Mouse (Mus musculus): Measurements from ENCODE around the gene Smox. TPM values are rescaled to one million over a fixed set of nuclear protein-coding genes. Genes with fewer than 3 reads are reported as not detected.

Gene Smox
- total RNA-seq, 2 experiments from 2014 or later = 24.6 to 40.4 TPM

DNA sequence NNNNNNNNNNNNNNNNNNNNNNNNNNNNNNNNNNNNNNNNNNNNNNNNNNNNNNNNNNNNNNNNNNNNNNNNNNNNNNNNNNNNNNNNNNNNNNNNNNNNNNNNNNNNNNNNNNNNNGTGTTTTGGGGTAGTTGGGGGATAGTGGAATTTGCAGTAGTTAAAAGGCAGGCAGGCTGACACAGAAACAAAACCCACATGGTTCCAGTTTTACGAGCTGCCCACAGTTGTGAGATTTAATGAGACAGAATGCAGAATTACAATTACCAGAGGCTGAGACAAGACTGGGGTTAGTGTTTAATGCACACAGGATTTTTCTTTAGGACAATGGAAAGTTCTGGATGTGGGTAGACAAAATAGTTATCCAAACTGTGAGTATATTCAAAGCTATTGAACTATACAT is 9.6 kb upstream of the Smox start:
- no peak for DNase-seq
- intact Hi-C loops (cut with DNase I; ENCODE audit: low total_unique reads) = no loop called here

DNA sequence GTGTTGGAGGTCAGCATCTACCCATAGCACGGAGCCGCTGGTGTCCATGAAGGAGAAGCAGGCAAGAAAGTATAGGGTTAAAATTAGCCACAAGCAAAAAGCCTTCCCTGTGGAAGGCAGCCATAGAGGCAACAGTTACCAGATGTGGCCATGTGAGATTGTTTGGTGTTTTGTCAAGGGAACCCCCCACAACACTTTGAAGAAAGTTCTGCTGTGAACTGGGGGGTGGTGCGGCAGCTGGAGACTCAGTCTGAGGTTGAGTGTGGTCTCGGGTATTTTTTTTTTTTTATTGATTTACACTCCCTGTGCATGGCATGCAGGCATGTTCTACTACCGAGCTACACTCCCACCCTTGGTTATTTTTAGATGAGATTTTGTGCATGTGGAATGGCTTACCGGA is 8.8 kb upstream of the Smox start:
- no peak for DNase-seq

GRCm38 (mm10) chr2:131483562-131483961 is 7.7 kb upstream of the Smox start:
- intact Hi-C loops (cut with DNase I; ENCODE audit: low total_unique reads) = no loop called here
- DNase-seq = no peak

More for the DNA sequence above, 8.8 kb upstream of the Smox start:
- intact Hi-C loops (cut with DNase I; ENCODE audit: low total_unique reads) = no loop called here

DNA sequence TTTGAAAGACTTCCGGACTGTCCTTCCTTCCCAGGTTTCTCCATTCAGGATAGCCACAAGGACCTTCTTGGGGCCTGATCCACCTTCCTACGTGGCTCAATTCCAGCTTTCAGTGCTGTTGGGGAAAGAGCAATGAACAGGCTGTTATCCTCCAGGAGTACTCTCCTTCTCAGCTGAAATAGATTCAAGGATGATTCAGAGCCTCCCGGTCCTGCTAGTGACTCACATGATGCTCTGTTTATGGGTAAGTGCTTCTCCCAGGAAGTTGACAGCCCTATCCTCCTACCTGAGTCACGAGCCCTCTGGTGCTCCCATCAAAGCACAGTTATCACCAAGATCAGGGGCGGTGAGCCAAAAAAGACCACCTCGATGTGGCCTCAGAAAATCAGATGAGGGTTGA is 7.1 kb upstream of the Smox start:
- no peak for DNase-seq
- intact Hi-C loops (cut with DNase I; ENCODE audit: low total_unique reads) = no loop called here

DNA sequence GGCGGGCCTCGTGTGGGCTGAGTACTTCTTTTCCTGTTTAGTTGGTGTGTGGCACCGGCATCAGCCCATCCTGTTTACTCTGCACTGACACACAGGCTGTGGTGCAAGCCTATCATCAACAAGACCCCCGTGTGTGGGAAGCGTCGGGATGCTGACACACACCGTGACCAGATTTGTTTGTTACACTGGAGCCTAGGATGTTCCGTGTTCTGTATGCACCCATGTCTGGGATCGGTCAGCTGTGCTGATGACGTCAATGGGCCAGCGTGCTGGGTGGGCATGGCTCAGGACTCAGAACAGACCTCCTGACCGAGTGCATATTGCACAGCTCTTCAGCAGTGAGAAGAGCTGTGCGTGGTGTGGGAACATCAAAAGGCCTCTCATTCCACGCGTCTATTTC is 6.2 kb upstream of the Smox start:
- no peak for DNase-seq
- intact Hi-C loops (cut with DNase I; ENCODE audit: low total_unique reads) = no loop called here

GRCm38 (mm10) chr2:131486046-131486445 is 5.2 kb upstream of the Smox start:
- intact Hi-C loops (cut with DNase I; ENCODE audit: low total_unique reads) = no loop called here
- no peak for DNase-seq

- intact Hi-C loops (cut with DNase I; ENCODE audit: low total_unique reads) = no loop called here
- DNase-seq = no peak
These were observed 4.0 kb upstream of the Smox start for GRCm38 (mm10) chr2:131487337-131487736.

GRCm38 (mm10) chr2:131488261-131488660 is 3.0 kb upstream of the Smox start:
- intact Hi-C loops (cut with DNase I; ENCODE audit: low total_unique reads) = no loop called here
- no peak for DNase-seq

DNA sequence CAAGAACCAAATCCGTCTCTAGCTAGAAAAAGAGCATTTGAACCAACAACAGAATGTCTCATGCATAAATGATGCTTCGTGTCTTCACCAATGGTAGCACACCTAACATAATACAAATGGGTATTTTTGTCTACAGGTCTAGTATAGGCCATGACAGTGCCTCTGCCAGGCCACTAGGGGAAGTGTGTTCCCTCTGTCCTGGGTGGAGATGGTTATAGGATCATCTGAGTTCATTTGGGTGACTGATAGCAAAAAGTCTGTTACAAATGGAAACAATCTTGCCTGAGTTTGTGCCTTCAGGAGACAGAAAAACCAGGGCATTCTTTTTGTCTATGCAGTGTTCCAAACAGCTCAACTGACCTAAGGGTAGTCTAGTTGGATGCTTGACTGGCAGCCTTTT is 2.4 kb upstream of the Smox start:
- no peak for DNase-seq

GRCm38 (mm10) chr2:131489591-131489990 is 1.7 kb upstream of the Smox start:
- intact Hi-C loops (cut with DNase I; ENCODE audit: low total_unique reads) = no loop called here
- DNase-seq = no peak

More for the DNA sequence above, 2.4 kb upstream of the Smox start:
- intact Hi-C loops (cut with DNase I; ENCODE audit: low total_unique reads) = no loop called here

GRCm38 (mm10) chr2:131491707-131492595 is 655 bp downstream of the Smox start:
- peak; percentile 87 for DNase-seq
- intact Hi-C loops (cut with DNase I; ENCODE audit: low total_unique reads) = no loop called here

DNA sequence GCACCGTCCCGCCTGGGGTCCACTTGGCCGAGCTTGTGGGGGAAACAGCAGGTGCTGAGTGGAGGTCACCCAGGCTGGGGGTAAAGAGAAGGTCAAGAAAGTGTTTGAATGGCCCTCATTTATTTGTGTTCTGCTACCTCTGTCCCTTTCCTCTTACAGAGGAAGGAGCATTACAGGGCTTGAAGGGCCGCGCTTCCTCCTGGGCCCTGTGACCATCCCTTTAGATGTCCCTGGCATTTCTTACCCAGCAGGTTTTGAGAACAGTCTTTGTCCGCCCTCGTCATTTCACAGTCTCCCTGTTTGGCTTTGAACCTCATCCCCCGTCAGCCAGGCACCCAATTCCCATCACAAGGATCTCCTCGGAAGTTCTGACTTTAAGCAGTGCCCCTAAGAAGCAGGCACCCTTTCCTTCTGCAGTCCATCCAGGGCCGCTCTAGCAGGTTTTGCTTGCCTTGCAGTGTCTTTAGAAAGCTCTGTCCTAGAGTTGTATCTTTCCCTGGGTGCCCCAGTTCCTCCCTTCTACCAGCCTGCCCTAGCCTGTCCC is 1.4 kb downstream of the Smox start:
- no peak for DNase-seq
- intact Hi-C loops (cut with DNase I; ENCODE audit: low total_unique reads) = no loop called here

DNA sequence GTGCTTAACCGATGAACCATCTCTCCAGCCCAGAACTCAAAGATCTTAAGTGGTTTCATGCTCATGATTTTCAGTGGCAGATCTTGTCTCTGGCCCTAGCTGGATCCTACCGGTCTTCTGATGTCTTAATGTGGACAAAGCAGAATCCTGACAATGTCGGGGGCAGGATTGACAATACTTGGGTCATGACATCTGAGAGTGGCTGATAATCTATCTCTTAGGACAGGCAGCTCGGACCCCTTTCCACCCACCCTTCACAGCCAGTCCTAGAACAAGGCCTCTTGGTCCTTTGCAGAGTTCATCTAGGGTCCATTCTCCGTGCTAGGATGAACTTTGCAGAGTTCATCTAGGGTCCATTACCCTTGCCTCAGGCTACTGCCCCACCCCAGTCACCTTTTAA is 2.1 kb downstream of the Smox start:
- no peak for DNase-seq
- intact Hi-C loops (cut with DNase I; ENCODE audit: low total_unique reads) = no loop called here

DNA sequence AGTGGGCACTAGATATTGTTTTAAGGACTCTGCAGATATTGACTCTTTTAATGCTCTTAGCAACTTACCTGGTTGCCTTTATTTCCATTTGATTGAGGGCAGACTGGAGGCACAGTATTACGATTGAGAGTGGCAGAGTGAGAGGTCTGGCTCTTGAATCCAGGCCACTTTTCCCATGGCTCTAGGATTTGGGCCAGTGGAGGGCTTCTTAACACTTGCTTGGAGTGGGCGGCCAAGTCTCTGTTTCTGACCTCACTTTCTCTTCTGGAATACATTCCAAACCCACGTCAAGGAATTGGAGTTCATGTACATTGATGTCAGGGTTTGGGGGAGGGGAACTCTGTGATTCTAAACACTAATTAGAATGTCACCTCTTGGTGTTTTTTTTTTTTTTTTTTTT is 4.0 kb downstream of the Smox start:
- intact Hi-C loops (cut with DNase I; ENCODE audit: low total_unique reads) = no loop called here
- DNase-seq = no peak

- DNase-seq = no peak
- intact Hi-C loops (cut with DNase I; ENCODE audit: low total_unique reads) = no loop called here
These were observed 5.0 kb downstream of the Smox start for GRCm38 (mm10) chr2:131496125-131496820.

- no peak for DNase-seq
- intact Hi-C loops (cut with DNase I; ENCODE audit: low total_unique reads) = no loop called here
These were observed 6.0 kb downstream of the Smox start for GRCm38 (mm10) chr2:131497224-131497856.

DNA sequence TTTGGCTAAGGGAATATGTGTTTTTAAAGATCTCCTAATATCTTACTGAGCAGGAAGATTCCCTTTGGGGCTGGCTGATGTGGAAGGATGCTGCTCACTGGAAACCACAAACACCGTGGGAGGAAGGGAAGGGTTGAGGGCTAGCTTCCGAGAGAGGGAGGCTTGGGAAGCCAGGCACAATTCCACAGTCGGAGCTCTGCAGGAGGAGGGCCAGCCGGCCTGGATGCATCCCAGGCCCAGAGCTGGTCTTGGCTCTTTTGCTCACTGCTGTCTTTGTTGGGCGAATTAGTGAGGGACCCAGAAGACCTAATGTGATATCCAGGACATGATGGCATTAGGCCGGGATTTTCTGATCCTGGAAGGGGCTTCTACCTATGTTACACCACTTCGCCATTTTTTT is 6.9 kb downstream of the Smox start:
- DNase-seq = peak; percentile 67
- intact Hi-C loops (cut with DNase I; ENCODE audit: low total_unique reads) = no loop called here

DNA sequence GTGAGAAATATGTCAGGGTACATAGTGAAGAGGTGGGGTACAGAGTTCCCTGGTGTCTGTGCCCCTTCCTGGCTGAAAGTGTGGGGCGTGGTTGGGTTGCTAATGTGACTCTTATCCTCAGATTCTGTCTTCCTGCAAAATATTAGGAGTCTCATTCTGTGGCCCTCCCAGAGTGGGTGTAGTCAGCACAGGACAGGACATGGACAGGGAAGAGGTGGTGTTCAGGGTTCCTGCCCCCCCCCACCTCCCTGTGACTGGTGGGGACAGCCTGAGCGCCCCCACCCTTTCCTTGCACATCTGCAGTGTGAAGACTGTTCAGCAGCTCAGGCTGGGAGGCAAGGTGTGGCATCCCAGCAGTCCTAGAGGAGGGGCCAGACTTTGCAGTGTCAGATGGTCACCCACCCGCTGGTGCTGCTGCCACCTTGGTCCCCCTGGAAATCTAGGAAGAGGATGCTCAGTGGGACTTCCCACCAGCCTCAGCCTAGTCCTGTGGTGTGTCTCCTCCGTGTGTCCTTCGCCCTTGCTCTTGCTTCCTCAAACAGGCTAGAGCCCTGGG is 8.1 kb downstream of the Smox start:
- intact Hi-C loops (cut with DNase I; ENCODE audit: low total_unique reads) = no loop called here
- no peak for DNase-seq

DNA sequence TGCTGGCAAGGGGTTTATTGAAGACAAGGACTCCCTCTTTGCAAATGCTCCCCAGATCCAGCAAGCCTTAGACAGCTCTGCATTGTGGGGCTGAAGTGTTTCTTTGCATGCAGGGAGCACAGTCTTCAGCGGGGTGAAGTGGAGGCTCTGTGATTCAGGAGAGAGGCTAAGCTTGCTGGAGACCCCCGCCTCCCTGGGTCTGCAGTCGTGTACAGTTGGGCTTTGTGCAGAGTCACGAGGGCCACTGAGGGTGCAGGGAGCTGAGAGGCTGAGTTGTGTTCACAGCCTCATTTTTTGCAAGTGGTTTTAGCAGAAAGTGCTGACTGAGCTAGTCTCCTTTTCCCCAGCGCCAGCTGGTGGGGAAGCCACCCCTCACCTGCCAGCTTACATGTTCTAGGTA is 10.6 kb downstream of the Smox start:
- intact Hi-C loops (cut with DNase I; ENCODE audit: low total_unique reads) = no loop called here
- no peak for DNase-seq

DNA sequence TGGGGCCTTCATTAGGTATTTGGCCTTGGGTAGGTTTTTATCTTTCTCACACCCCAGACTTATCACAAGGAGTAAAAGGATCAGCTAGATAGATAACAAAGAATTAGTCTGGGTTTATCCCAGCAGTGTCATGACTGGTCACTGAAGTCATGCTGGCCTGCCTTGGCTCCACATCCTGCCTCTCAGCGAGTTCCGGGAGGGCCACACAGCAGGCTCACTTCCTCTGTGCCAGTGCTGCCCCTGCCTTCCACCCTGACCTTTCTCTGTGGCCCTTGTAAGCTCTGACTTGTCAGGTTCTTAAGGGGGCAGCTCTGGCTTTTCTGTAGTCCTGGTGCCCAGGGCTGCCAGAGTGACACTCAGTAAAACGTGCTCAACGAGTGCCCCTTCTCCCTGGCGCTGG is 11.3 kb downstream of the Smox start:
- intact Hi-C loops (cut with DNase I; ENCODE audit: low total_unique reads) = no loop called here
- DNase-seq = no peak
